Mouse (Mus musculus): ENCODE measurements around the gene Taf5. TPM values are rescaled to one million over a fixed set of nuclear protein-coding genes. Genes with fewer than 3 reads are reported as not detected.

Gene Taf5
- total and polyA plus RNA-seq, 2 experiments = 1.5 to 2.3 TPM

DNA sequence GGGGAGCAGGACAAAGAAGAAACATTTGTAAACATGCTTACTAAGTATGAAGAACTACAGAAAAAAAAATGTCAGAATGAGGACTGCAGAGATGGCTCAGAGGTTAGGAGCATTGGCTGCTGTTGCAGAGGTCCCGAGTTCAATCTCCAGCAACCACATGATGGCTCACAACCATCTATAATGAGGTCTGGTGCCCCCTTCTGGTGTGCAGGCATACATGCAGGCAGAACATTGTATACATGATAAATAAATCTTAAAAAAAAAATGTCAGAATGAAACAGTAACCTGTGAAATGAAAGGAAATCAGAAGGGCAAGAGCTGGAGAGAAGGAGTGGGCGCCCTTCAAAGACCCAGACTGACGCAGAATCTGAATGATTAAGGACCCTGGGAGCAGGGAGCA lies 1.7 kb upstream of the Taf5 start:
- H3K4me3 ChIP-seq (ENCODE audit: insufficient read depth, low read depth, low read length) = no peak overlapping the region
- no peaks in the 10 kb centered on the region for H3K4me1 ChIP-seq (ENCODE audit: control insufficient read depth, insufficient read depth, low read length)
- 85% methylated on average over 3 of the region's 3 CpGs for WGBS
- H3K27ac ChIP-seq (replicated peaks; ENCODE audit: insufficient read depth, low read depth, low read length) = no peak overlapping the region
- TF ChIP-seq POLR2A (IDR thresholded peaks at IDR 0.05; ENCODE audit: extremely low read depth, insufficient read depth, low read length) (no peak), CTCF (IDR thresholded peaks at IDR 0.05; ENCODE audit: low read depth, low read length) (peak; percentile 19; the same call in 1 of the 2 replicates)
- no peak overlapping the region for H3K9ac ChIP-seq (ENCODE audit: low read depth, low read length)
- H3K36me3 ChIP-seq (ENCODE audit: control insufficient read depth, insufficient read depth, low read length) = peaks cover 1% of the 10 kb centered on the region; the same call in 1 of the 2 replicates
- H3K79me2 ChIP-seq (ENCODE audit: control insufficient read depth, insufficient read depth, low read length) = no peaks in the 10 kb centered on the region
- H3K27me3 ChIP-seq (ENCODE audit: control insufficient read depth, insufficient read depth, low read length) = no peaks in the 10 kb centered on the region
- no peak for DNase-seq (ENCODE audit: extremely low read depth, low read depth, low spot score)

- Histone ChIP-seq H3K4me1 (ENCODE audit: control insufficient read depth, insufficient read depth, low read length) (no peaks in the 10 kb centered on the region), H3K27ac (replicated peaks; ENCODE audit: insufficient read depth, low read depth, low read length) (peak overlapping the region; percentile 36), H3K79me2 (ENCODE audit: control insufficient read depth, insufficient read depth, low read length) (no peaks in the 10 kb centered on the region), H3K9ac (ENCODE audit: low read depth, low read length) (peak overlapping the region; percentile 98), H3K27me3 (ENCODE audit: control insufficient read depth, insufficient read depth, low read length) (no peaks in the 10 kb centered on the region), H3K4me3 (ENCODE audit: insufficient read depth, low read depth, low read length) (peak overlapping the region; percentile 68), H3K36me3 (ENCODE audit: control insufficient read depth, insufficient read depth, low read length) (peaks cover 10% of the 10 kb centered on the region)
- TF ChIP-seq POLR2A (IDR thresholded peaks at IDR 0.05; ENCODE audit: extremely low read depth, insufficient read depth, low read length) (peak; percentile 47; the same call in 1 of the 2 replicates), CTCF (IDR thresholded peaks at IDR 0.05; ENCODE audit: low read depth, low read length) (no peak)
- peak; percentile 75 for DNase-seq (ENCODE audit: extremely low read depth, low read depth, low spot score)
- WGBS = under 1% methylated on average over 72 of the region's 72 CpGs
Observed at GRCm38 (mm10) chr19:47067924-47068611, 522 bp downstream of the Taf5 start.

GRCm38 (mm10) chr19:47088226-47088625 lies 20.7 kb downstream of the Taf5 start:
- TF ChIP-seq POLR2A (IDR thresholded peaks at IDR 0.05; ENCODE audit: extremely low read depth, insufficient read depth, low read length) (no peak), CTCF (IDR thresholded peaks at IDR 0.05; ENCODE audit: low read depth, low read length) (no peak)
- Histone ChIP-seq H3K36me3 (ENCODE audit: control insufficient read depth, insufficient read depth, low read length) (peaks cover 34% of the 10 kb centered on the region), H3K27me3 (ENCODE audit: control insufficient read depth, insufficient read depth, low read length) (no peaks in the 10 kb centered on the region), H3K4me1 (ENCODE audit: control insufficient read depth, insufficient read depth, low read length) (peaks cover 12% of the 10 kb centered on the region), H3K27ac (replicated peaks; ENCODE audit: insufficient read depth, low read depth, low read length) (peak overlapping the region; percentile 19; the same call in 1 of the 2 replicates), H3K79me2 (ENCODE audit: control insufficient read depth, insufficient read depth, low read length) (peaks cover 27% of the 10 kb centered on the region; the same call in 1 of the 2 replicates), H3K4me3 (ENCODE audit: insufficient read depth, low read depth, low read length) (no peak overlapping the region), H3K9ac (ENCODE audit: low read depth, low read length) (no peak overlapping the region)
- peak; percentile 78 for DNase-seq (ENCODE audit: extremely low read depth, low read depth, low spot score)
- WGBS = 14% methylated on average over 3 of the region's 3 CpGs

DNA sequence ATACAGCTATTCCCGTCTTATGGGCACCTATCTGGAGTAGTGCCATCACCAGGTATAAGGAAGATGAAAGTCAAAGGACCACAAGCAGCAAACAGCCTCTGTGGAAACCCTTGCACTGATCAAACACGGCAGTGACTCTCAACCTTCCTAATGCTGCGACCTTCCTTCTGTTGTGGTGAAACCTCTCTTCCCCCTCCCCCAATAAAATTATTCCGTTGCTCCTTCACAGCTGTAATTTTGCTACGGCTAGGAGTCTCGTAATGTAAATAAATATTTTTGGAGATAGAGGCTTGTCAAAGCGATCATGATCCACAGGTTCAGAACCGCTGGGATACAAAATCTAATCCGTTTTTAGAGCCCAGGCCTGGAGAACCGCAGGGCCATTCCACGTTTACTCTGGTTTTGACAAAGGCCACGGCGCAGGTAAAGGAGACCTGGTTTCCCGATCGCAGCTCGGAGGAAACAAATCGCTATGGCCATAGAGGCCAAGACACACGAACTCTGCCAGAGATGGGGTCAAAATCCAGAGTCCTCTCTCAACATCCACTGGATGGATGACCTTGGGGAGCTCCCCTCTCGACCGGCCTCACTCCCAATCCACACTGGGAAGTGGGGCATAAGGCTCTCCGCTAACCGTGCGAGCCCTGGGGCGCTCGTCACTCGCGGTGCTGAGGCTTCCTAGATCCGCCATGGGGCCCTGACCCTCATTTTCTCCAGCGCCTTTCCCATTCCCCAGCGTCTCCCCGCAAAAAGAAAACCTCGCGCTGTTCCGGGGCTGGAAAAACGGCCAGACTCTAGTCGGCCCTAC lies 22.4 kb downstream of the Taf5 start:
- Histone ChIP-seq H3K4me1 (ENCODE audit: control insufficient read depth, insufficient read depth, low read length) (peaks cover 12% of the 10 kb centered on the region), H3K79me2 (ENCODE audit: control insufficient read depth, insufficient read depth, low read length) (peaks cover 27% of the 10 kb centered on the region; the same call in 1 of the 2 replicates), H3K27me3 (ENCODE audit: control insufficient read depth, insufficient read depth, low read length) (no peaks in the 10 kb centered on the region), H3K27ac (replicated peaks; ENCODE audit: insufficient read depth, low read depth, low read length) (peak overlapping the region; percentile 97), H3K36me3 (ENCODE audit: control insufficient read depth, insufficient read depth, low read length) (peaks cover 24% of the 10 kb centered on the region), H3K9ac (ENCODE audit: low read depth, low read length) (peak overlapping the region; percentile 89), H3K4me3 (ENCODE audit: insufficient read depth, low read depth, low read length) (peak overlapping the region; percentile 61)
- under 1% methylated on average over 36 of the region's 36 CpGs for WGBS
- TF ChIP-seq CTCF (IDR thresholded peaks at IDR 0.05; ENCODE audit: low read depth, low read length) (no peak), POLR2A (IDR thresholded peaks at IDR 0.05; ENCODE audit: extremely low read depth, insufficient read depth, low read length) (no peak)
- peak; percentile 82 for DNase-seq (ENCODE audit: extremely low read depth, low read depth, low spot score)

DNA sequence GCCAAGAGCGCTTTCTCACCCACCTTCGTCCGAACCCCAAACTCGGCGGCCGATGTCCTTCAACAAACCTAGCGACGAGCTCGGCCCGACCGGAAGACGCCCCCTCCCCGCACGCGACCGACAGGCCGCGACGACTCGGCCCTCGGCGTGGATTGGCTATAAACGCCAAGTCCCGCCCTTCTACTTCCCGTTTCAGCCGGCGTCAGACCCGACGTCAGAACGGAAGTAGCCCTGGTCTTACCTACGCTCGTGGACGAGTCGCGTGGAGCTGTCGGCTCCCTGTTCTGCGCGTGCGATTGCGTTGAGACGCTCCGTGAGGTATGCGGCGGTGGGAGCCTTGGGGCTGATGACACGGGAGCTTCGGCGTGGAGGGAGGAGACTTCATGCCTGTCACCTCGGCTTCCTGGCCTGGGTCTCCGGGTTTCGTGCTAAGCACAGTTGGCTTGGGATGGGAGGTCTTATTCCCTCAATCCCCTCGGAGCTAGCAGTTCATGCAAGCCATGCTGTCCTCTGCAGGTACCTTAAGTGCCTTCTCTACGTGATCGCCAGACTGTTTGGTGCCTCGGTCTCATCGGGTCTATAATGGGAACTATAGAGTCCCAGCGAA lies 23.1 kb downstream of the Taf5 start, which contains the start of the genes Usmg5 and Pdcd11:
TSS of gene Usmg5 (minus strand) at position 98 of the 607 bp plus-strand sequence.
TSS of gene Pdcd11 (plus strand) at position 219 of the 607 bp plus-strand sequence.
- DNase-seq (ENCODE audit: extremely low read depth, low read depth, low spot score) = peak; percentile 87
- TF ChIP-seq CTCF (IDR thresholded peaks at IDR 0.05; ENCODE audit: low read depth, low read length) (no peak), POLR2A (IDR thresholded peaks at IDR 0.05; ENCODE audit: extremely low read depth, insufficient read depth, low read length) (peak; percentile 77; the same call in 1 of the 2 replicates)
- peak within 1 kb of the TSS; percentile 97 for H3K27ac ChIP-seq (replicated peaks; ENCODE audit: insufficient read depth, low read depth, low read length)
- peaks cover 12% of the 10 kb centered on the region for H3K4me1 ChIP-seq (ENCODE audit: control insufficient read depth, insufficient read depth, low read length)
- peaks cover 27% of the 10 kb centered on the region; the same call in 1 of the 2 replicates for H3K79me2 ChIP-seq (ENCODE audit: control insufficient read depth, insufficient read depth, low read length)
- H3K4me3 ChIP-seq (ENCODE audit: insufficient read depth, low read depth, low read length) = peak within 1 kb of the TSS; percentile 61
- under 1% methylated on average over 56 of the region's 56 CpGs for WGBS
- H3K27me3 ChIP-seq (ENCODE audit: control insufficient read depth, insufficient read depth, low read length) = no peaks in the 10 kb centered on the region
- H3K9ac ChIP-seq (ENCODE audit: low read depth, low read length) = peak within 1 kb of the TSS; percentile 89
- peaks cover 21% of the 10 kb centered on the region for H3K36me3 ChIP-seq (ENCODE audit: control insufficient read depth, insufficient read depth, low read length)

Data from liver, adult 2 months (tissue).